Mouse (Mus musculus): ENCODE measurements around the gene Nfe2l1.
"Not testable (repeated sequence)": the region's sequence is repeated elsewhere in the genome, so short reads cannot be mapped to it uniquely, and the experiment has no call there.

The Nfe2l1 gene

DNA sequence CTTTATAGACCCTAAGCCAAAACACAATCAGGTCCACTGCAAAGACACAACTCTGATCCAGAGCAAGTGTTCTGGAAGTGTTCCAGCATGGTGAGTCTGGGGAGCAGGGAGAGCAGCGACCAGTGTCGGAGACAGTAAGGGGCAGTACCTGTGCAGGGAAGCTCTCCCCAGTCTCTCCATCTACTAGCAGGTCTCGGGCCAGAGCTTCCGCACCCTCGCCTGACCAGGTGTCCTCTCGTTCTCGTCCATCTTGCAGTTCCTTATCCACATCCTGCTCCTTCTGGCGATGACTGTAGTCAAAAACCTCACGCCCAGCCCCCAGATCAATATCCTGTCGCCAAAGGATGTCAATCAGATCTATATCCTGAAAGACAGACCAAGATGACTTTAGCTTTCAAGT is 7.8 kb downstream of the Nfe2l1 start:
- DNase-seq (ENCODE audit: low read depth, low spot score): no peak

DNA sequence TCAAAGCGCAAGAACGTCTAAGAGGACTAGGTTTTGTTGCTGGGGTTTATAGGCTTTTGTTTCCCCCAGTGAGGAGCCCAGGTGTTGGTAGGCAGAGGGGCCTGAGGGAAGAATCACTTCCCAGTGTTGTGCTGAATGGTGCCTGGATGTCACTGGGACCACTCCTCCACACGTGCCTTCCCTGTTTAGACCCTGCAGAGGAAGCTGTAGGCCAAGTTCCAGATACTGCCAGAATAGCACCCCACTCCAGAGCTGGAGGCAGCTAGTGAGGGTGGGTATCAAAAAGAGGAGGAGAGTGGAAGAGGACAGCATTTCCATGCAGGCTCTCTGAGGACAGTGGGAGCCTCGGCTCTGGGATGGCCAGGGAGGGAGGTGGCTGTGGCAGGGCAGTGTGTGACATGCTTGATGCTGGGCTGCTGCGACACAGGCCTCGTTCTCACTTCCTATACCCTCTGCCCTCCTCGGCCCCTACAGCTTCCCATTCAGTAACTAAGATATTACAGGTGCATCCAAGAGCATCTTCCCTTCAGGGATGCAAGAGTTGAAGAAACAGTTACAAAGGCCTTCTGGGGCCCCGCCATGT is 11.5 kb downstream of the Nfe2l1 start:
- no peak for DNase-seq (ENCODE audit: low read depth, low spot score)

DNA sequence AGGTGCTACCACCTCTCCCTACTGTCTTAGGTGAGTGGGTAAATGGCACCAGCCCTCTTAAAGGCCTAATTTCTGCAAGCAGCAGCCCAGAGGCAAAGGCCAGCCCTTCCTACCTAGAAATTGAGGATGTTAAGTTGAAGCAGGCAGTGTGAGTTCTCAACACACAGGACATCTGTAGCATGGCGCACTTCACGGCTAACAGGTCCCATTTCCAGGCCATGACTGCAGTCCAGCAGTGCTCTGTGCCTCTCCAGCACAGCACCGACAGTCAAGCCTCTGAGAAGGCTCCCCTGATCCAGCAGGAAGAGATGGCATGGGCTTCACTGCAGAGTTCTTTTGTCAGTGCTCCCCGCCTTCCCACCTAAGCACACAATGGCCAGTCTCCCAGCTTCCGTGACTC is 12.8 kb downstream of the Nfe2l1 start:
- DNase-seq (ENCODE audit: low read depth, low spot score): no peak

DNA sequence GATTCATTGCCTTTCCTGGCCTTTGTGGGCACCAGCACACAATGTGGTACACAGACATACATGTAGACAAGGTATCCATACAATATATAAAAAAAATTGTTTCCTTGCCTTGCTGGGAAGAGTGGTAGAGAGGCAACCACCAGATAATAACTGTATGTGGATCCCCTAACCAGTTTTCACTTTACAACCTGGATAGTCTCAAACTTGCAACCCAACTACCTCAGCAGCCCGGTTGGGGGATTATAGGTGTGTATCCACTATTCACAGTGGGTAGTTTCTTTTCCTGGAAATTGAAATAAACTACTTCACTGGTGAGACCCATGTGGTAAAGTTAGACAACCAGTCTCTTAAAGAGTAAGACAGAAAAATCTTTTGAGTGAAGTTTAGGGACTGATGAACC is 13.3 kb downstream of the Nfe2l1 start:
- DNase-seq (ENCODE audit: low read depth, low spot score): no peak

DNA sequence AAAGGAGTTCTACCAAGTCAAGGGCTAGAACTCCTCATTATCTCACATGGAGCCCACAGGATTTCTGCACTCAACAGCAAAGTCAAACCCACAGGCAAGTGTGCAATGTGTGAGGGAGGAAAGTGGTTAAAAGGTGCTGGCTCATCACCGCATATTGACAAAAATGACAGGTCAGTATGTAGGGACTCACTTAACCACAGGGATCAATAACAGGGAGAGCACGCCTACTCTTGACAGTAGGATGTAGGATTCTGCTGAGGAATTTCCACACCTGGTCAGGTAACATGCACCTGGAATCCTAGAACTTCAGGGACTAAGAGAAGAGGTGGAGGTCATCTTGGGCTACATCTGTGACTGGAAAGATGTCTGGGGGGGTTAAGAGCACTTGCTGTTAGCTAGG is 13.9 kb downstream of the Nfe2l1 start:
- DNase-seq (ENCODE audit: low read depth, low spot score): no peak

DNA sequence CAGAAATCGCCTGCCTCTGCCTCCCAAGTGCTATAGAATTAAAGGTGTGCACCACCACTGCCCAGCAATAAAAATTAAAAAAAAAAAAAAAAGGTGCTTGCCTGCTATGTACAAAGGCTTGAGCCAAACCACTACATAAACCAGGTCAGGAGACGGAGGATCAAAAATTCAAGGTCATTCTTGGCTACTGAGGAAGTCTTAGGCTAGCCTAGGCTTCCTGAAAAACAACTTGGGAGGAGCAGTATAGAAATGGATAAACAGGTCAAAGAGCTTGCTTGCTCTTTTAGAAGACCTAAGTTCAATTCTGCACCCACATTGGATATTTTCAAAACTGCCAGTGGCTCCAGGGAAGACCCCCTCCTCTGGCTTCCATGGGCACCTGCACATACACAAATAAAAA is 15.3 kb downstream of the Nfe2l1 start:
- no peak for DNase-seq (ENCODE audit: low read depth, low spot score)

DNA sequence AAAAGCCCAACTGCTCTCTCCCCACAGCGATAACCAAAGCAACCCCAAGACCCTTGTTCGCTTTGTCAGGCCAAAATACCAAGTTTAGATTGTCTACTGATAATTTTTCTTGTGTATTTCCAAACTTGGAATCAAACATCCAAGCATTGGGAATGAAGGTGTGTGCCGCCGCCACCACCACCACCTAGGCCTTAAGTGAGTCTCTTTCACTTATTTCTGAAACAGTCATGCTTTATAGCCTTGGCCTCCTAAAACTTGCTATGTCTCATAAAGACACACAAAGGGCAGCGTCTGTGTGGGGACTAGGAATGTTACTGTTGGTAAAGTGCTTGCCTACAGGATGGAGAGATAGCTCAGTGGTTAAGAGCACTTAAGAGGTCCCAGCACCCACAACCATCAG is 15.8 kb downstream of the Nfe2l1 start:
- DNase-seq (ENCODE audit: low read depth, low spot score): no peak

DNA sequence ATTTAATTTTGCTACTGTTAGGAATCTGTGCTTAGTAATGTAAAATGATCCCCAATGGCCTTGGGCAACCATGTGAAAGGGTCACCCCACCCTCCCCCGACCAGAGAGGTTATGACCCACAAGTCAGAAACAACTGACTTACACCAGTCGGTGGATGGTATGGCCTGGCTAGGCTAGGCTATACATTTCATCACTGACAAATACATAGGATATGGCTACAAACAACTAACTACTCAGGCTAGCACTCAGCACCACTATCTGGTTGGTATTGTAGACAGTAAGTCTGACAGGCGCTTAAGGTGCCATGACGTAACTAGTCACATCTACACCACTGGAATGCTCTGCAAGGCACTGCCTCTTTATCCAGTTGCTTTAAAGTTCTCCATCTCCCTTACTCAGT is 16.3 kb downstream of the Nfe2l1 start:
- no peak for DNase-seq (ENCODE audit: low read depth, low spot score)

DNA sequence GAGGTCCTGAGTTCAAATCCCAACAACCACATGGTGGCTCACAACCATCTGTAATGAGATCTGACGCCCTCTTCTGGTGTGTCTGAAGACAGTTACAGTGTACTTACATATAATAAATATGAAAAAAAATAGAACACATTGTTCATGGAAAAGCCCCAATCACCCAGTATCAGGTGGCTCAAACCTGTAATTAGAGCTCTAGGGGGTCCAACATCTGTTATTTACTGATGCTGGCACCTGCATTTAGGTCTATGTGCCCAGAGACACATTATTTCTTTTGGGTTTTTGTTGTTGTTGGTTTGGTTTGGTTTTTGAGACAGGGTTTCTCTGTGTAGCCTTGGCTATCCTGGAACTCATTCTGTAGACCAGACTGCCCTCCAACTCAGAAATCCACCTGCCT is 18.6 kb downstream of the Nfe2l1 start:
- not testable (repeated sequence) for DNase-seq (ENCODE audit: low read depth, low spot score)

DNA sequence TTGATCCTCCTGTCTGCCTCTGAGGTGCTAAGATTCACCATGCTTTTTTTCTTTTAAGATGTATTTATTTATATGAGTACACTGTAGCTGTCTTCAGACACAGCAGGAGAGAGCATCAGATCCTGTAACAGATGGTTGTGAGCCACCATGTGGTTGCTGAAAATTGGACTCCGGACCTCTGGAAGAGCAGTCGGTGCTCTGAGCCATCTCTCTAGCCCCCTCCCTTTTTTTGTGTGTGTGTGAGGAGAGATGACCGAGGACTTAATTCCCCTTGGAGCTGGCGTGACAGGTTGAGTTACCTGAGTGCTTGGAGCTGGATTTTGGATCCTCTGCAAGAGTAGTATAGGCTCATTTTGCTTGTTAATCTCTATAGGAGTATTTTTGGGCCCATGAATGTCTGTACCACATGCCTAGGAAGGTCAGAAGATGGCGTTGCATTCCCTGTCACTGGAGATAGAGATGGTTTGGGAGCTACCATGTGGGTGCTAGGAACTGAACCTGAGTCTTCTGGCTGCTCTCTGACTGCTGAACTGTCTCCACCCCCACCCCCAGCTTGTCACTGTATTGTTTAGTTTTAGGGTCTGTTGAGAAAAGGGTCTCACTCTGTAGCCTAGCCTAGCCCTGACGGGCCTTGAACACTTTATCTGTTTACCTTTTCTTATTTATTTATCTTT is 20.1 kb downstream of the Nfe2l1 start:
- no peak for DNase-seq (ENCODE audit: low read depth, low spot score)

DNA sequence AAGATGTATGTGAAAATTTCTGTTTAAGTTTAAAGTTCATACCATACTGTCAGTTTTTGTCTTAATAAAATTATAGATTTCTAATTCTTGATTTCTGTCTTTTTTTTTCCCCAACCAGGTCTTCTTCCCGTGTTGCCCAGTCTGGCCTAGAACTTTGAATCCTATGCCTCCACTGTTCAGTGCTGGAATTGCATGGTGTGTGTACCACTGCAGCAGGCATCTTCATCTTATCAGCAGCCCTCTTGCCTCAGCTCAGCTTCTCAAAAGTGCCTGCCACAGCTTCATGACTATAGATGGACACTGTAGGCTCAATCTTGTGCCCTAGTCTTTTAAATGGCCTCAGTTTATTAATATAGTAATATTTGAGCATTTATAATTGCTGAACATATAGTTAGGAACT is 21.7 kb downstream of the Nfe2l1 start:
- no peak for DNase-seq (ENCODE audit: low read depth, low spot score)

DNA sequence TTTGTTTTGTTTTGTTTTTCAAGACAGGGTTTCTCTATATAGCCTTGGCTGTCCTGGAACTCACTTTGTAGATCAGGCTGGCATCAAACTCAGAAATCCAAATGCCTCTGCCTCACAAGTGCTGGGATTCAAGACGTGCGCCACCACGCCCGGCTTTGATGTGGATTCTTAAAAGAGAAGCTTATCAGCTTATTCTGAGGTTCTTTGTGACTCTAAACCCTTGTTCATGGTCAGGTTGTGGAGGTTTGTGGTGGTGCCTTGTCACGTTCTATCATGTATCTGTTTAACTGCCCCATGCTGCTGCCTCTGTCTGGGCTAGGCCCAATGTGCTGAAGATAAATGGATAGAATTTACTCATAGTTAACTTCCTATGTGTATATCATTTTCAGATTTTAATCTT is 24.2 kb downstream of the Nfe2l1 start:
- DNase-seq (ENCODE audit: low read depth, low spot score): no peak

DNA sequence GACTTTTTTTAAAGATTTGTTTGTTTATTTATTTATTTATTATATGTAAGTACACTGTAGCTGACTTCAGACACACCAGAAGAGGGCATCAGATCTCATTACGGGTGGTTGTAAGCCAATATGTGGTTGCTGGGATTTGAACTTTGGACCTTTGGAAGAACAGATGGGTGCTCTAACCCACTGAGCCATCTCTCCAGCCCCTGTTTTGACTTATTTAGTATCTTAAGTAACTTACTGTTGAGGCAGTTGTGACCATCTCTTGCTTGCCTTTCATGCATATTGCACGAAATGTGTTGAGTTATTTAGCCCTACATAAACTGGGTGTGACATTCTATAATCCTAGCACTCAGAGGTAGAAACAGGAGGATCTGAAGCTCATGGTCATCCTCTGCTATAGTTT is 30.3 kb downstream of the Nfe2l1 start:
- DNase-seq (ENCODE audit: low read depth, low spot score): no peak

DNA sequence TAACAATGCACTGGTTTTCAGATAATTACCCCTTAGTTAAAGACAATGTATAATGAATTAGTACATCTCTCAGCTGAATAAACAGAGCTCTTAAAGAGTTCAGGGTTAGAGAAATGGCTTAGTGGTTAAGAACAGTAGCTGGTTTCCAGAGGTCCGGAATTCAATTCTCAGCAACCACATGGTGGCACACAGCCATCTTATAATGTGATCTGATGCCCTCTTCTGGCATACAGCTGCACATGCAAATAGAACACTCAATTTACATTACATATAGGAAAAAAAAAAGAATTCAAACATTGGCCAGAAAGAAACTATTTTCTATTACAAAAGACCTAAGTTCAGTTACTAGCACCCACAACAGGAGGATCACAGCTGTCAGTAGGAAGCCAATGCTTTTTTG is 33.2 kb downstream of the Nfe2l1 start:
- no peak for DNase-seq (ENCODE audit: low read depth, low spot score)

DNA sequence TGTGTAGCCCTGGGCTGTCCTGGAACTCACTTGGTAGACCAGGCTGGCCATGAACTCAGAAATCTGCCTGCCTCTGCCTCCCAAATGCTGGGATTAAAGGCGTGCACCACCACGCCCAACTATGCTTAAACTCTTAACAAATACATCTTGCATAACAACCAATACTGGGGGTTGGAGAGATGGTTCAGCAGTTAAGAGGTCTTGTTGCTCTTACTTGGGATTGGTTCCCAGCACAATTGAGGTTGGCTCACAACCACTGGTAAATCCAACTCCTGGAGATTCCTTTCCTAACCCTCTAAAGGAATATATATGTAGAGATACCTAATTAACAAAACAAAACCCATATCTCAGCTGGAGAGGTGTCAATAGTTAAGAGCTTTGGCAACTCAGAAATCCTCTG is 33.7 kb downstream of the Nfe2l1 start:
- no peak for DNase-seq (ENCODE audit: low read depth, low spot score)

DNA sequence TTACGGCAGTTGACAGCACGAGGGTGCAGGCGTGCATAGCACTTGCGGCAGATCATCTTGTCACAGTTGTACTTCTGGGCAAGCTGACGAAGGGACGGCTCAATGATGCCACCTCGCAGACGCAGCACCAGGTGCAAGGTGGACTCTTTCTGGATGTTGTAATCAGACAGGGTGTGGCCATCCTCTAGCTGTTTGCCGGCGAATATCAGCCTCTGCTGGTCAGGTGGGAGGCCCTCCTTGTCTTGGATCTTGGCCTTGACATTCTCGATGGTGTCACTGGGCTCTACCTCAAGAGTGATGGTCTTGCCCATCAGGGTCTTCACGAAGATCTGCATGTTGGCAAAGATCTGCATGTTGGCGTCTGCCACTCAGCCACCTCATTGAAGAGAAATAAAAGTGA is 34.3 kb downstream of the Nfe2l1 start:
- DNase-seq (ENCODE audit: low read depth, low spot score): no peak

DNA sequence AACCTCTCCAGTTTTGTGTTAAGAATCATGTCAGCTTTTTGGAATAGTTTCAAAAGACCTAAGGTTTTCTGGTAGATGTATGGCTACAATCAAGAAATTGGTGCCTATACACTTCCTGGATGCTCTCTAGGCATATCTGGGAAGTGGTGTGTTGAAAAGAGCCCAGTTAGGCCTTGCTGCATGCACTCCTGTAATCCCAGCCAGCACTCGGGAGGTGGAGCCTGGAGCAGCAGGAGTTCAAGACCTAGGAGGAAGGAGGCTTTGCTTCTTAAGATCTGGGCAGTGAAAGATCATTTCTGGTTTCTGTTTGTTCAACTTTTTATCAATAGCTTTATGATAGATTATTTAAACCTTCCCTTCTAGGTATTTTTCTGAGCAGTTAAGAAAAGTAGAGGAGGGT is 39.1 kb downstream of the Nfe2l1 start:
- DNase-seq (ENCODE audit: low read depth, low spot score): no peak

DNA sequence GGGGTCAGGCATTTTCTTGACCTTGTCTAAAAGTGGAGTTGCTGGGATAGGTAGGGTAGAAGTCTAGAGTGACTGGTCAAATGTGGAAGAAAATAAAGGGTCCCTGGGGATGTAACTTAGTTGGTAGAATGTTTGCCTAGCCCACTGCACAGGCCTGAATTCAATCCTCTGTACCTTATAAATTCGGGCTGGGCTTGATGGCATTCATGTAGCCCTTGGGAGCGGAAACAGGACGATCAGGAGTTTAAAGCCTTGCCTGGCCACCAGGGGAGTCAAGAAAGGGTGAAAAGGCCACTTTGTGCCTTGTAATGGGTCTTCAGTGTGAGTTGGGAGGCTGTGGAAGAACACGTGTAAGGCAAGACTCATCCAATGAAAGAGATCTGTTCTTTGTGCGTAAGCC is 39.8 kb downstream of the Nfe2l1 start:
- DNase-seq (ENCODE audit: low read depth, low spot score): no peak

DNA sequence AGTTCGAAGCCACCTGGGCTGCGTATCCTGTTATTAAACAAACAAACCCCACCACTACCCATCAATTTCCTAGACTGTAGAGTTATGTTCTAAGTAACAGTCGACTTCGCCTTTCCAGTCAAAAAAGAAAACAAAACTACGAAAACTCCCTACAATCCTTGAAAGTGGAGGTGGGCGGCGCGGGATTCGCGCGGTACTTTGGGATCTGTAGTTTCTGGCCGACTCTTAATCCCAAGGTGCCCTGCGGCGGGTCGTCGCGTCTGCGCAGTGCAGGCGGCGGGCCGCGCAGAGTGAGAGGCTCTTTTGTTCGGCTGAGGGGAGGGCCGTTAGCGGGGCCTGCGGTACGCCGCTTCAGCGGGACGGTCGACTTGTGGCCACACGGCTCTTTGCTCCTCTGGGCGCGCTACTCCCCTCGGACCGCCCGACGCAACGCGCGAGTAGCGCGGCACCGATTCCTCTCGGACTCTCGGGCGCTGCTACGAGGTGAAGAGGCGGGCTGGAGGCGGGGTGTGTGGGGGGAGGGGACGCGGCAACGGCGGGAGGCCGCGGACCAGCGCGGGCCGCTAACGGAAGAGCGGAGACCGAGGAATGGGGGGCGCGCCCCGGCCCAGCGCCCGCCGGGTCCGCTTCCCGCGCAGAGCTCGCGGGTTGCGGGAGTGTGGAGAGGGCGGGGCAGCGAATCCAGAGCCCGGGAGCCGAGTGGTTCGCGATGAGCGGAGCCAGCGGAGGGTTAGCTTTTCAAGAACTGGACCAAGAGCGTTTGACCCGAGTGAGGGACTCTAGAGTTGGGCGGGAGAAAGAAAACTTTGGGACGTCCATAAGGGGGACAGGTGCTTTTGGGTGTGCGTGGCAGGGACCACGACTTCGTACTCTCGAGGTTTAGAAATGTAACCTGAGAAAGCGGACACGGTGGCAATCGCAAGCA is 40.6 kb downstream of the Nfe2l1 start, which contains the start of gene Cbx1:
TSS of gene Cbx1 (plus strand) at position 257 of the 925 bp plus-strand sequence.
- peak; percentile 94 for DNase-seq (ENCODE audit: low read depth, low spot score)

DNA sequence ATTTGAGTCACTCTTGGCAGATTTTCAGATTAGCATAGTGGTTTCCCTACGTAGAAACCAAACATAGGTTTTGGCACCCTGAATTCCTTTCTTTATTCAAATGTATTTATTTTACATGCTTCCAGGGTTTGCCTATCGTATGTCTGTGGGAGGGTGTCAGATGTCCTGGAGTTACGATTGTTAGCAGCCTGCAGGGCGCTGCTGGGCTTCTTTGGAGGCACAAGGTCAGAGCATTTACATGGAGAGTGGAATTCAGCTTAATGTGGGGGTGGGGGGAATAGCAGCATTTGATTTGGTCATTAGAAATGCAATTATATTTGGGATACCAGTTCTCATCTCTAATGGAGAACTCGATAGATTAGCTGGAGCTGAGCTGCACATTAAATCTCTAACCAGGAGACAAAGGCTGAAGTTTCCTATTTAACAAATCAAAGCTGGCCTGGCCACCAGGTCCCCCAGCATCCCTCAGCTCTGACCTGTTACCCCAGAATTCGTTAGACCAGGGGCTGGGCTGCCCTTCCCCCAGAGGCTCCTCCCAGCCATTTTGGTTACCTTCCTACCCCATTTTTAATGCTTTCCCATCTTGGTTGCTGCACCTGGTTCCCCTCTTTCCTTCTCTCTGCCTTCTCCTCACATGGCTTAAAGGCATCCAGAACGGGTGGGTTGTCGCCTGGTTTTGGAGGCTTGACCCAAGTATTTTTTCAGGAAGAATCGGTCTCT is 42.9 kb downstream of the Nfe2l1 start:
- DNase-seq (ENCODE audit: low read depth, low spot score): no peak

DNA sequence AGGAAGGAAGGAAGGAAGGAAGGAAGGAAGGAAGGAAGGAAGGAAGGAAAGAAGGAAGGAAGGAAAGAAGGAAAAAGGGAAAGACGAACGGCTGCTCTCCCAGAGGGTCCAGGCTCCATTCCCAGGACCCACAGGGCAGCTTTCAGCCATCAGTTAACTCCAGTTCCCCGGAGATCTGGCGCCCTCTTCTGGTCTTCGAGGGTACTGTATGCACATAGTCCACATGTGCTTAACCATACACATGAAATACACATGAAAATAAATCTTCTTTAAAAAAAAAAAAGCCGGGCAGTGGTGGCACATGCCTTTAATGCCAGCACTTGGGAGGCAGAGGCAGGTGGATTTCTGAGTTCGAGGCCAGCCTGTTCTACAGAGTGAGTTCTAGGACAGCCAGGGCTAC is 44.9 kb downstream of the Nfe2l1 start:
- DNase-seq (ENCODE audit: low read depth, low spot score): peak; percentile 87

DNA sequence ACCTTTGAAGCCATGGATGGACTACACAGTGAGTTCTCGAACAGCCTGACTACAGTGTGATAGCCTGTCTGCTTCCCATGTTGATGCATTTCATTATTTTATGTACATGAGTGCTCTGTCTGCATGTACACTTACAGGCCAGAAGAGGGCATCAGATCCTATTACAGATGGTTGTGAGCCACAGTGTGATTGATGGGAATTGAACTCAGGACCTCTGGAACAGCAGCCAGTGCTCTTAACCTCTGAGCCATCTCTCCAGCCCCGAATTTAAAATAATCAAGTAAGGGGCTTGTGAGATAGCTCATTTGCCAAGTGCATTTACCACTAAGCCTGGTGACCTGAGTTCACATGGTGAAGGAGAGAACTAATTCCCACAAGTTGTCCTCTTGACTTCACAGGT is 48.3 kb downstream of the Nfe2l1 start:
- no peak for DNase-seq (ENCODE audit: low read depth, low spot score)

Measured in mesoderm, embryonic 11.5 days (tissue).